Mouse (Mus musculus) stomach, embryonic 14.5 days (tissue): ENCODE results near the gene Fam207a. TPM values are rescaled to one million over a fixed set of nuclear protein-coding genes. Genes with fewer than 3 reads are reported as not detected.

ENCODE experiments used
- ATAC-seq: fragments of 200-750 bp; cut with Nextera tagmentation; 2 replicates; pipeline ENCODE4 v1.8.0; 2017; ENCODE audit warnings: low read depth, moderate TSS enrichment; ENCODE audit not compliant: insufficient number of reproducible peaks, insufficient read depth, low FRiP score
- H3K27ac ChIP-seq: fragments of 300-500 bp; sonication (generic); 2 replicates; pipeline ENCODE4 v1.5.1; 2014; ENCODE audit warnings: mild to moderate bottlenecking, low read length, moderate library complexity, mixed read lengths
- H3K27me3 ChIP-seq: fragments of 300-500 bp; sonication (generic); 2 replicates; pipeline ENCODE4 v1.6.1; 2014; ENCODE audit warnings: low read length, control low read depth, mixed read lengths; ENCODE audit not compliant: control insufficient read depth, insufficient read depth
- H3K36me3 ChIP-seq: fragments of 300-500 bp; sonication (generic); 2 replicates; pipeline ENCODE4 v1.6.1; 2014; ENCODE audit warnings: mild to moderate bottlenecking, control low read depth, low read length, moderate library complexity, mixed read lengths; ENCODE audit not compliant: control insufficient read depth, insufficient read depth
- H3K4me1 ChIP-seq: fragments of 300-500 bp; sonication (generic); 2 replicates; pipeline ENCODE4 v1.6.1; 2014; ENCODE audit warnings: low read length, control low read depth, mixed read lengths; ENCODE audit not compliant: control insufficient read depth, insufficient read depth
- H3K4me2 ChIP-seq: fragments of 300-500 bp; sonication (generic); replicated peaks from 2 replicates; pipeline ENCODE4 v1.6.1; 2014; ENCODE audit warnings: low read depth, low read length, control low read depth
- H3K4me3 ChIP-seq: fragments of 300-500 bp; sonication (generic); 2 replicates; pipeline ENCODE4 v1.5.1; 2014; ENCODE audit warnings: low read depth, low read length, control low read depth
- H3K9ac ChIP-seq: fragments of 300-500 bp; sonication (generic); replicated peaks from 2 replicates; pipeline ENCODE4 v1.6.1; 2014; ENCODE audit warnings: low read depth, mild to moderate bottlenecking, control low read depth, low read length, moderate library complexity, mixed read lengths
- H3K9me3 ChIP-seq: fragments of 300-500 bp; sonication (generic); 2 replicates; pipeline ENCODE4 v1.6.1; 2016; ENCODE audit warnings: low read depth, low read length, control low read depth; ENCODE audit not compliant: control insufficient read depth
- WGBS: fragments of 180-500 bp; shearing (Covaris S2); extraction: QIAGEN DNeasy Blood & Tissue Kit; methylation state at CpG from one replicate; pipeline ENCODE4 v1.1.7; 2014; 5-methylcytosine and 5-hydroxymethylcytosine counted together
- polyA plus RNA-seq: library from polyadenylated mRNA; unstranded; fragments of >200 nt; fragmentation: Nextera tagmentation; extraction: Ambion mirVana; gene quantifications from 2 replicates; pipeline ENCODE4 v1.2.1, GENCODE M21; 2014

Fam207a gene
- polyA plus RNA-seq, 1 experiment from 2014 or later, result 31.0 TPM

GRCm38 (mm10) chr10:77465902-77466301, 49.7 kb downstream of the Fam207a start:
- Histone ChIP-seq H3K27me3 (no peaks in the 10 kb centered on the region), H3K27ac (no peak overlapping the region), H3K4me1 (peaks cover 13% of the 10 kb centered on the region), H3K9me3 (no peaks in the 10 kb centered on the region), H3K4me3 (no peak overlapping the region), H3K9ac (no peak overlapping the region), H3K36me3 (no peaks in the 10 kb centered on the region), H3K4me2 (no peak overlapping the region)
- ATAC-seq, result no peak
- 64% methylated on average over 5 of the region's 5 CpGs for WGBS

DNA sequence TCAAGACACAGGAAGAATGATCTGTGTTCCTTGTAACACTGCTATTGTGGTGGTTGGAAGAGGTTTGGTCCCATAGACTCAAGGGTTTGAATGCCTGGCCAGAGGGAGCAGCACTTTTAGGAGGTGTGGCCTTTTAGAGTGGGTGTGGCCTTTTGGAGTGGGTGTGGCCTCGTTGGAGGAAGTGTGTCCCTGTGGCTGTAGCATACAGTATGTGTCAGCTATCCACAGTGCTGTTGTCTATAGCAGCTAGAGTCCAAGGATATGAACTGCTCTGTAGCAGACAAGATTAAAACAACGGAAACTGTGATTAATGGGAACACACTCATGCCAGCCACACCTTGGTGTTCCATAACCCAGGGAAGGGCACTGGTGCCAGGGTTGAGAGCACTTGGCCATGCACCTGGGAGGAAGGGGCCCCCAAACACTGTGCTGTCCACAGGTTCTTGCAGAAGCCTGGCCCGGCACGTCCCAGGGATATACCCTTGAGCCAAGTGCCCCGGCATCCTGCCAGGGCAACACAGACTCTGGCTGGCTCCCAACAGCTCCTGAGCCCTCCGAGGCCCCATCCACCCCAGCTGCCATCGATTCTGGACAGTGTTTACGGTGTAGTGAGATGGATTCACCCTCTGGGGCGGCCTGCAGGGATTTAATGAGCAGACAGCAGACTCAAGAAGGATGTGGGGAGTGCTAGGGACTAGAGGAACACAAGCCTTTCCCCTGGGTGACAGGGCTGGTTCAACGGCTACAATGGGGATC, 51.2 kb downstream of the Fam207a start:
- Histone ChIP-seq H3K27me3 (no peaks in the 10 kb centered on the region), H3K27ac (peak overlapping the region; percentile 45; the same call in 1 of the 2 replicates), H3K4me3 (no peak overlapping the region), H3K4me1 (peaks cover 13% of the 10 kb centered on the region), H3K4me2 (no peak overlapping the region), H3K36me3 (no peaks in the 10 kb centered on the region), H3K9ac (no peak overlapping the region), H3K9me3 (no peaks in the 10 kb centered on the region)
- WGBS, result 39% methylated on average over 10 of the region's 10 CpGs
- peak; percentile 33; the same call in 1 of the 2 replicates for ATAC-seq

DNA sequence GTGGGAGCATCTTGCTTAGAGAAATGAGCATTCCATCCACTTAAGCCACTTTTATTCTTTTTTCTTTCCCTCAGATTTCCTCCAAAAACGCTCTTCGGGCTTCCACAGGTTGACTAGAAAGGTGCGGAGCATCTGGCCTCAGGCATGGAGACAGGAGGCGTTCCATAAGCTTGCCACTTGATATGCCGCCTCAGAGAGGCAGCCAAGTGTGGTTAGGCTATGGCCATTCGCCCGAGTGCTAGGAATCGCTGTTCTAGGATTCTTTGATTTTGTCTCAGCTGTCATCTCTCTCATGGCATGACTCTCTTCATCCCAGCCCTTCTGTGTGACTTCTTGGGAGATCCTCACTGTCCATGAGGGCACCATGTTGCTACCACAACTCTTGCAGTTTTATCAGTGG, 54.4 kb downstream of the Fam207a start:
- WGBS, result 87% methylated on average over 8 of the region's 8 CpGs
- Histone ChIP-seq H3K4me2 (no peak overlapping the region), H3K9ac (no peak overlapping the region), H3K4me3 (no peak overlapping the region), H3K27me3 (no peaks in the 10 kb centered on the region), H3K4me1 (peaks cover 13% of the 10 kb centered on the region), H3K27ac (no peak overlapping the region), H3K9me3 (no peaks in the 10 kb centered on the region), H3K36me3 (no peaks in the 10 kb centered on the region)
- ATAC-seq, result no peak

GRCm38 (mm10) chr10:77457701-77458100, 57.9 kb downstream of the Fam207a start:
- no peak overlapping the region for H3K4me2 ChIP-seq
- ATAC-seq, result no peak
- no peak overlapping the region for H3K4me3 ChIP-seq
- H3K9ac ChIP-seq, result no peak overlapping the region
- no peaks in the 10 kb centered on the region for H3K36me3 ChIP-seq
- H3K4me1 ChIP-seq, result peaks cover 6% of the 10 kb centered on the region; the same call in 1 of the 2 replicates
- H3K27me3 ChIP-seq, result no peaks in the 10 kb centered on the region
- WGBS, result 82% methylated on average over 3 of the region's 3 CpGs
- no peak overlapping the region for H3K27ac ChIP-seq
- H3K9me3 ChIP-seq, result no peaks in the 10 kb centered on the region

- no peak overlapping the region for H3K9ac ChIP-seq
- H3K27ac ChIP-seq, result no peak overlapping the region
- H3K36me3 ChIP-seq, result no peaks in the 10 kb centered on the region
- H3K4me2 ChIP-seq, result no peak overlapping the region
- no peaks in the 10 kb centered on the region for H3K27me3 ChIP-seq
- ATAC-seq, result no peak
- H3K4me3 ChIP-seq, result no peak overlapping the region
- H3K9me3 ChIP-seq, result no peaks in the 10 kb centered on the region
- 75% methylated on average over 7 of the region's 7 CpGs for WGBS
- peaks cover 6% of the 10 kb centered on the region; the same call in 1 of the 2 replicates for H3K4me1 ChIP-seq
Observed at GRCm38 (mm10) chr10:77456507-77456906, 59.1 kb downstream of the Fam207a start.

- H3K4me2 ChIP-seq, result no peak overlapping the region
- H3K4me1 ChIP-seq, result peaks cover 6% of the 10 kb centered on the region; the same call in 1 of the 2 replicates
- no peaks in the 10 kb centered on the region for H3K9me3 ChIP-seq
- no peaks in the 10 kb centered on the region for H3K36me3 ChIP-seq
- no peak overlapping the region for H3K4me3 ChIP-seq
- no peak for ATAC-seq
- H3K27ac ChIP-seq, result no peak overlapping the region
- H3K9ac ChIP-seq, result no peak overlapping the region
- 67% methylated on average over 14 of the region's 14 CpGs for WGBS
- no peaks in the 10 kb centered on the region for H3K27me3 ChIP-seq
Observed at GRCm38 (mm10) chr10:77455251-77456010, 60.2 kb downstream of the Fam207a start.

DNA sequence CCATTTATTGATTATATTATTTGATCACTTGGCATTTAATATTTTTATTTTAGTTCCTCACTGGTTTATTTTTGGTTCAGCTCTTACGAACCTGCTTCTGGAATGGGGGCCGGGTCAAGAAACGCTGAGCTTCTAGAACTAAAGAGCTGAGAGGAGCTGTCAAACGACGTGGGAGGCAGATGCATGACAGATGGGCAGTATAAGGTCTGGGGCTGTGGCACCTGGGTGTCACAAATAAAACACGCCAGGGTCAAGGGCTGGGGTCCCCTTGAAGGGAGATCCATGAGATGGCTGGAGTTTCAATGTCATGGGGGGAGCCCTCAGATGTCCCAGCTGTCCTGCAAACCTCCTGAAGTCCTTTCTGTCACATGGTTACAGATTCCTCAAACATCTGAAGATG, 60.8 kb downstream of the Fam207a start:
- Histone ChIP-seq H3K4me1 (peaks cover 7% of the 10 kb centered on the region; the same call in 1 of the 2 replicates), H3K4me2 (no peak overlapping the region), H3K27me3 (no peaks in the 10 kb centered on the region), H3K9ac (no peak overlapping the region), H3K9me3 (no peaks in the 10 kb centered on the region), H3K27ac (no peak overlapping the region), H3K4me3 (no peak overlapping the region), H3K36me3 (no peaks in the 10 kb centered on the region)
- WGBS, result 71% methylated on average over 6 of the region's 6 CpGs
- no peak for ATAC-seq

DNA sequence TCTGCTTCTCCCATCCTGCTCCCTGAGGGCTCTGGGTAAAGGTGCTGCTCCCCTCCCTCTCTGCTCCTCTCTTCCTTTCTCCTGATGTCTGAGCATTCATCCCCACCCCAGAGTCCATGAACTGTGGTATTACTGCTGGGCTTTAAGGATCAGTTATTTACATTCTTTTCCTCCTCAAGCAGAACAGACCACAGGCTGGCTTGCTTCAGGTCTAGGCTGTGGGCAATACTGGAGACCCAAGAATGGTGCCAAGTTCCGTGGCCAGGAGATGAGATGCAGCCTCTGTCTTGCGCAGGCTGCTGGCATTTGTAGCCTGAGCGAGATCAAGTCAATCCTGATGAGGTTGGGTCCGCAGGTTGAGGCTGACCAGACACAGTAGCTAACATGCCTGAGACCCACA, 63.8 kb downstream of the Fam207a start:
- Histone ChIP-seq H3K4me3 (no peak overlapping the region), H3K4me2 (no peak overlapping the region), H3K36me3 (no peaks in the 10 kb centered on the region), H3K27ac (no peak overlapping the region), H3K9ac (no peak overlapping the region), H3K9me3 (no peaks in the 10 kb centered on the region), H3K27me3 (no peaks in the 10 kb centered on the region), H3K4me1 (peaks cover 23% of the 10 kb centered on the region)
- ATAC-seq, result no peak
- 84% methylated on average over 4 of the region's 4 CpGs for WGBS
